Mouse (Mus musculus) small intestine, adult 2 months (tissue): ENCODE measurements around the gene Bmpr1b. TPM values are rescaled to one million over a fixed set of nuclear protein-coding genes. Genes with fewer than 3 reads are reported as not detected.

Source experiments
- H3K27ac ChIP-seq: fragments of 200-500 bp; 2 replicates; pipeline ENCODE4 v1.5.1; 2012; ENCODE audit warnings: low read depth, low read length, control low read depth, inconsistent platforms; ENCODE audit not compliant: insufficient read depth
- H3K27me3 ChIP-seq: fragments of 200-500 bp; 2 replicates; pipeline ENCODE4 v1.6.1; 2012; ENCODE audit warnings: mild to moderate bottlenecking, moderate library complexity, low read length, inconsistent platforms; ENCODE audit not compliant: control insufficient read depth, insufficient read depth
- H3K36me3 ChIP-seq: fragments of 200-500 bp; 2 replicates; pipeline ENCODE4 v1.6.1; 2012; ENCODE audit warnings: mild to moderate bottlenecking, low read length, control low read depth, inconsistent platforms; ENCODE audit not compliant: control insufficient read depth, insufficient read depth
- H3K4me1 ChIP-seq: fragments of 200-500 bp; 2 replicates; pipeline ENCODE4 v1.6.1; 2012; ENCODE audit warnings: low read length, inconsistent platforms, mixed read lengths; ENCODE audit not compliant: control insufficient read depth, insufficient read depth, insufficient read length
- H3K4me3 ChIP-seq: fragments of 200-500 bp; 2 replicates; pipeline ENCODE4 v1.5.1; 2012; ENCODE audit warnings: low read depth, mild to moderate bottlenecking, control low read depth, inconsistent platforms, low read length, moderate library complexity
- CTCF ChIP-seq: fragments of 200-500 bp; IDR thresholded peaks from 2 replicates; pipeline ENCODE4 v1.5.1; 2012; ENCODE audit warnings: low read depth, mild to moderate bottlenecking, control low read depth, inconsistent platforms, low read length, moderate library complexity, mixed read lengths; ENCODE audit not compliant: insufficient replicate concordance, insufficient read length; ENCODE audit errors: extremely low read depth
- POLR2A ChIP-seq: fragments of 200-500 bp; IDR thresholded peaks from 2 replicates; pipeline ENCODE4 v1.6.1; 2012; ENCODE audit warnings: low read depth, mild to moderate bottlenecking, control low read depth, inconsistent platforms, low read length, moderate library complexity
- WGBS: fragments of 180-500 bp; shearing (Covaris S2); methylation state at CpG from one replicate; pipeline ENCODE4 v1.1.7; 2018; 5-methylcytosine and 5-hydroxymethylcytosine counted together
- polyA plus RNA-seq: library from polyadenylated mRNA; depleted of rRNA; stranded (reverse); fragments of >200 nt; gene quantifications from 2 replicates; pipeline ENCODE4 v1.2.3, GENCODE M21; 2012

Gene Bmpr1b
- polyA plus RNA-seq, 1 experiment = not detected

DNA sequence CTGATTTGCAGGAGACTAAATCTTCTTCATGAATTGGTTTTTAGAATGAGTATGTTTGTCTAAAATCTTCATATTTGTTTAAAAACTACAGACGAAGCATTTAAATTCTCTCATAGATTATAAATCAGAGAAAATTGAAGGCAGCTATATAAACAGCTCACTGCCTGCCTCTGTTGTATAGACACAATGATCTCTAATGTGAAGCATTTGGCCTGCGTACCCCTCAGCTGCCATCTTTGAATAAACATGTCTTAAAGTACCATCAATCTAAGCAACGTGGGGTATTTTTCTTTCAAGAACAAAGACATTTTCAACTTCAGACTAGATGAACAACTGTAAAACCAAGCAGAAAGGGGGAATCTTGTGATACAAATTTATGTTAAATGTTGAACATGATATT is 109.3 kb downstream of the Bmpr1b start:
- 75% methylated on average over 3 of the region's 3 CpGs for WGBS
- Histone ChIP-seq H3K36me3 (no peaks in the 10 kb centered on the region), H3K27ac (no peak overlapping the region), H3K4me3 (no peak overlapping the region), H3K4me1 (no peaks in the 10 kb centered on the region), H3K27me3 (no peaks in the 10 kb centered on the region)
- TF ChIP-seq POLR2A (no peak), CTCF (no peak)

DNA sequence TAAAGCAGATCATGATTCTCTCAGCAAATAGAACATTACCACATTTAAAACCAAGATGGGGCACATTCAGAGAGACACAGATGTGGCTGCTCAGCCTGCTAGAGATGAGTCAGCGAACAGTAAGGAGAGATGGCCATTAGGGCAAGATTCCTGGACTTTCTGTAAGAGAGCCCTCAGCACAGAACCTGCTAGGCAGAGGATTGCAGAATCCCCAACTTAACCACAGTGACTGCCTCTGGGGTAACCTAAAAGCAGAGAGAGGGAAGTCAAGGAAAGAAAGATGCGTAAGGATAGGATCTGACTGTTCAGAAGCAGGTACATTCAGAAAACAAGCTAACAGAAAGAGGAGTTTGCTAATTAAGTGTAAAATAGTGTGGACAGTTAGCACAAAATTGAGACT is 118.5 kb downstream of the Bmpr1b start:
- no peak overlapping the region for H3K4me3 ChIP-seq
- TF ChIP-seq POLR2A = no peak
- no peak for TF ChIP-seq CTCF
- H3K36me3 ChIP-seq = no peaks in the 10 kb centered on the region
- no peak overlapping the region for H3K27ac ChIP-seq
- no peaks in the 10 kb centered on the region for H3K4me1 ChIP-seq
- 94% methylated on average over 2 of the region's 2 CpGs for WGBS
- no peaks in the 10 kb centered on the region for H3K27me3 ChIP-seq

DNA sequence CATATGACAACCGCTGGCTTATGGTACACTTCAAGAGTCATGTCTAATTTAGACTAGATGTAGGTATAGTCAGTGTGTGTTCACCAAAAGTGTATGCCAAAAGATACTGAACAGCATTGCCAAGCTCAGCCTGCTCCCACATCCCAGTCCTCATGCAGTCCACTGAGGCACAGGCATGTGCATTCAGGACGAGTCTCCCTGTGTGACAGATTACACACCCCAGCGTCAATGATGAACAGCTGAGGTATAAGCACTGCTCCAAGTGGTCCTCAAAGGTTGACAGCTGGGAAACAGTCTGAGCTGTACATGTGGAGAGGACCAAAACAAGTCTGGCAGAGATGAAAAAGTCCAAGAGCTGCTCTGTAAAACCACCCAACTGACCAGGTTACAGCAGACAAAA is 119.6 kb downstream of the Bmpr1b start:
- no peak overlapping the region for H3K27ac ChIP-seq
- no peak overlapping the region for H3K4me3 ChIP-seq
- no peaks in the 10 kb centered on the region for H3K36me3 ChIP-seq
- H3K4me1 ChIP-seq = no peaks in the 10 kb centered on the region
- H3K27me3 ChIP-seq = no peaks in the 10 kb centered on the region
- 74% methylated on average over 3 of the region's 3 CpGs for WGBS
- TF ChIP-seq CTCF (no peak), POLR2A (no peak)

DNA sequence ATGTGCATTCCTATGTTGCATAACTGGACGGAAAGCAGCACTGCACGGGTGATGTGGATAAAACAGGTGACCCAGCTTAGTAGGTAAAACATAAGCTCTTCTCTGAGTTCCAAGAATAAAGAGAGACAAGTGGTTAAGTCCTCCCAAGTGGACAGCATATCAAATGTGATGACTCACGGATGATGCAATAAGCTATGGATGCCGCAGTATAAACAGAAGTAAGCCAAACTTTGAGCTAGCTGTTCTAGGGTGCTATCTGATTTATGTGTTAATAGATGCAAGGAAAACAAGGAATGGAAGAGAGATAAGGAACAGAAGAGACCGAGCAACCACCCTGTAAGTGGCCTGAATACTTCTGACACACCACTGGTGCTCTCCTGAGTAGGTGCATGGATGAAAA is 120.1 kb downstream of the Bmpr1b start:
- Histone ChIP-seq H3K27me3 (no peaks in the 10 kb centered on the region), H3K27ac (no peak overlapping the region), H3K36me3 (no peaks in the 10 kb centered on the region), H3K4me1 (no peaks in the 10 kb centered on the region), H3K4me3 (no peak overlapping the region)
- WGBS = 60% methylated on average over 5 of the region's 5 CpGs
- TF ChIP-seq POLR2A (no peak), CTCF (no peak)

DNA sequence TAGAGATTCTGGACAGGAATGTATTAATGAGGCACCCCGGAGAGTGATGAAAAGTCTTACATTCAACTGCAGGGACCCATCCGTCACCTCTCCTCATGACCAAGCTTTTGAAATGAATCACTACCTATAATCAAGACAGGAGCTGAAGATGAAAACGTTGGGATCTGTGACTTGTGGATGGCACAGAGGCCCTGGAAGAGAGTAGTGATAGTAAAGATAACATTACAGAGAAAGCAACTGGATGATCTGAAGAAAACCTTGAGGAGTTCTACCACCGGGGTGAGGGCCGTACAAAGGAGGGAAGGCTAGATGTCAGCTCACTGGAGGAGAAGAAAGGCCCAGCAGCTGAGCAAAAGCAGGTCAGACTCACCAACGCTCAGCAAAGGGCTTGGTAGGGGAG is 120.7 kb downstream of the Bmpr1b start:
- no peak for TF ChIP-seq CTCF
- TF ChIP-seq POLR2A = no peak
- WGBS = 73% methylated on average over 6 of the region's 6 CpGs

DNA sequence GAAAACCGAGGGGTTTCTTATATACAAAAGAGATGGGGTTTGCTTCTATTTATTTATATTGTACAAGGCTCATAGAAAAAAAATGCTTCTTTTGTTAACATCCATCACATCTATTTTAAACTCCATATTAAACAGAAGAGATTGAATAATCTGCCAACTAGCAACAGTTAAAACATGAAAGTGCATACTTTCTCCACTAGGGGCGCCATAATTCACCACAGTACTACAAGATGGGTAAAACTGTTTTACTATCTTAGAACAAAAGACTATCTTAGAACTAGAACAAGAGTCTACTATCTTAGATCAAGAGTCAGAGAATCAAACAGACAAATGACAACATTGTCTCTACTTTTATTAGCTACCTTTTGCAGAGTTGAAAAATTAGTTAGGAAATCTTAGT is 125.8 kb downstream of the Bmpr1b start:
- no peak for TF ChIP-seq POLR2A
- Histone ChIP-seq H3K36me3 (no peaks in the 10 kb centered on the region), H3K4me3 (no peak overlapping the region), H3K27me3 (no peaks in the 10 kb centered on the region), H3K4me1 (no peaks in the 10 kb centered on the region), H3K27ac (no peak overlapping the region)
- whole genome bisulfite sequencing = 36% methylated on average over 2 of the region's 2 CpGs

More for the DNA sequence above, 120.7 kb downstream of the Bmpr1b start:
- H3K27me3 ChIP-seq = no peaks in the 10 kb centered on the region
- no peaks in the 10 kb centered on the region for H3K4me1 ChIP-seq
- no peaks in the 10 kb centered on the region for H3K36me3 ChIP-seq
- H3K4me3 ChIP-seq = no peak overlapping the region
- no peak overlapping the region for H3K27ac ChIP-seq

DNA sequence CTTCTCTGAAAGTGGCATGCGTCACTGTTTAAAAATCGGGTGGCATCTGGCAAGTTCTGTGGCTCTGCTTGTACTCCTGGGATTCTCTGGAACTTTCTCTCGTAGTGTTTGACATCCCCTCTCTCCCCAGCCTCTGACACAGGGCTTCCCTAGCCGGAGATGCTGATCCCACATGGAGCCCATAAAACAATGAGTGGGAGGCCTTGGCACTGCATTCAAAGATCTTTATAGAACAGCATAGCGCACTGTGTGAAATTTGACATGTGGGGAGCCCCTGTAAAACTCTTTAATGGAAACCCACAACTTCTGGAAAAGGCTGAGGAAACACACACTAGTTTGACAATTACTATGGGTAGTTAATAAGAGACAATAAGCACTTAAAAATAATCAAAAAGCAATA is 126.2 kb downstream of the Bmpr1b start:
- Histone ChIP-seq H3K4me1 (no peaks in the 10 kb centered on the region), H3K27ac (no peak overlapping the region), H3K36me3 (no peaks in the 10 kb centered on the region), H3K4me3 (no peak overlapping the region), H3K27me3 (no peaks in the 10 kb centered on the region)
- 83% methylated on average over 5 of the region's 5 CpGs for WGBS
- TF ChIP-seq CTCF (no peak), POLR2A (no peak)

DNA sequence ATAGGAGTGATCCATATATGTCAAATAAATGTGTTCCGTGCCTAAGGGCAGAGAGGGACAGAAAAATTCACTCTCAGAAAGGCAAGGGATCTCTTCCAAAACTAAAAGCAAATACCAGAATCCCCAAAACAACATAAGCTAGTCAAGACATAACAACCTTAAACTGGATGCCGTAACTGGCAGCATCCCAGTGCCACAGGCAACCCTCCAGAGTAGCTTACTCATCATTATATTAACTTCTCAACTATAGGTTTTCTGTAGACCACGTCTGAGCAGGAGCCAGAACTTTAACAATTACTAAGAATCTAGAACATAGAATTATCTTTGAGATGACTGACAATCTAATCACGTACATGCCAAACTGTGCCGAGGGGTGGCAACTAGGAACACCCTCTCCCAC is 128.9 kb downstream of the Bmpr1b start:
- WGBS = 83% methylated on average over 5 of the region's 5 CpGs
- TF ChIP-seq CTCF (no peak), POLR2A (no peak)
- Histone ChIP-seq H3K27ac (no peak overlapping the region), H3K27me3 (no peaks in the 10 kb centered on the region), H3K4me1 (no peaks in the 10 kb centered on the region), H3K4me3 (no peak overlapping the region), H3K36me3 (no peaks in the 10 kb centered on the region)
